Comparison of ENCODE assay signal across 10 mouse cellular contexts in the genomic region with DNA sequence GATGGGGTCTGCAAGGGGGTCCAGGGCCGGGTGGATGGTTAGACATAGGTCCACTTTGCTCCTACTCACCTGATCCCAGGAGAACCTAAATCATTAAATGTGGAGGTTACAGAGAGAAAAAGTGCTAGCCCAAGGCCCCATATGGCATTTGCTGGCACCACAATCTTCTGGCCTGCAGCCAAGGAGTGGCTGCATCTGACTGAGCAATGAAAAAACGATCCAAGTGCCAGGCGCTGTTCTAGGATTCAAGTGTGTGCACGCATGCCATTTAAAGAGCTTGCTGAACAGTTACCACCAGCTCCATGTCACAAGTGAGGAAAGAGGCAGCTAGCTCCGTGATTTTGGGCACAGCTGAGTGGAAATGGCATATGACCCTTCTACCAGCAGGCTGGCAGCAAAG. TPM values are rescaled to one million over a fixed set of nuclear protein-coding genes. Genes with fewer than 3 reads are reported as not detected.
DNase-seq lines count a peak whose midpoint lies in the region; ATAC-seq and TF ChIP-seq lines count a peak whose summit lies in the region.
"Had no signal": no experiment of that assay in that cellular context is flagged by ENCODE, and none has a peak within 500 bp of the region (broad histone marks: within the 10 kb centered on the region; RNA-seq: fewer than 3 reads in every experiment).

No protein-coding gene starts in this region.

- H3K27me3 ChIP-seq in forebrain, embryonic 14.5 days (replicated peaks; ENCODE audit: control insufficient read depth, insufficient read depth, low read length): no peaks in the 10 kb centered on the region
- H3K27me3 ChIP-seq in forebrain, embryonic 12.5 days: no peaks in the 10 kb centered on the region
- H3K27me3 ChIP-seq in hindbrain, postnatal 0 days (ENCODE audit: insufficient read depth, low read length): no peaks in the 10 kb centered on the region

- no peak overlapping the region for H3K4me3 ChIP-seq in forebrain, embryonic 14.5 days (ENCODE audit: low read depth, low read length)
- H3K4me3 ChIP-seq in forebrain, embryonic 12.5 days (replicated peaks): no peak overlapping the region
- no peak overlapping the region for H3K4me3 ChIP-seq in hindbrain, postnatal 0 days (ENCODE audit: low read length)

- H3K9ac ChIP-seq in forebrain, embryonic 14.5 days (ENCODE audit: low read length): no peak overlapping the region
- H3K9ac ChIP-seq in forebrain, embryonic 12.5 days: no peak overlapping the region
- no peak overlapping the region for H3K9ac ChIP-seq in hindbrain, postnatal 0 days (replicated peaks; ENCODE audit: low read length)

- no peaks in the 10 kb centered on the region for H3K36me3 ChIP-seq in forebrain, embryonic 14.5 days (ENCODE audit: control insufficient read depth, insufficient read depth, low read length)
- no peaks in the 10 kb centered on the region for H3K36me3 ChIP-seq in forebrain, embryonic 12.5 days (replicated peaks)
- H3K36me3 ChIP-seq in hindbrain, postnatal 0 days (ENCODE audit: insufficient read depth, low read length): no peaks in the 10 kb centered on the region

- TF ChIP-seq CTCF in hindbrain, postnatal 0 days (IDR thresholded peaks at IDR 0.05; ENCODE audit: low read depth): no peak

- peaks cover 49% of the 10 kb centered on the region for H3K4me1 ChIP-seq in forebrain, embryonic 14.5 days (ENCODE audit: control insufficient read depth, insufficient read depth, low read length)
- H3K4me1 ChIP-seq in forebrain, embryonic 12.5 days: peaks cover 25% of the 10 kb centered on the region
- H3K4me1 ChIP-seq in hindbrain, postnatal 0 days (ENCODE audit: insufficient read depth, low read length): peaks cover 36% of the 10 kb centered on the region

- intact Hi-C loops in left cerebral cortex, postnatal 14 days (cut with DNase I): loop anchor here (10.0 kb wide), 1 partner anchor 555 kb away; no protein-coding TSS in a partner anchor

- peak; percentile 58 for ATAC-seq in forebrain, embryonic 14.5 days
- no peak for ATAC-seq in forebrain, embryonic 12.5 days (ENCODE audit: low FRiP score)
- ATAC-seq in hindbrain, postnatal 0 days: no peak
- no peak for ATAC-seq in activated CD4-positive, CD25-positive, alpha-beta regulatory T cell, adult 4 months

- H3K9me3 ChIP-seq in forebrain, embryonic 14.5 days (replicated peaks; ENCODE audit: control insufficient read depth, low read length): no peaks in the 10 kb centered on the region
- no peaks in the 10 kb centered on the region for H3K9me3 ChIP-seq in forebrain, embryonic 12.5 days
- no peaks in the 10 kb centered on the region for H3K9me3 ChIP-seq in hindbrain, postnatal 0 days (ENCODE audit: low read length)

- peak; percentile 95 for DNase-seq in forebrain, embryonic 14.5 days (ENCODE audit: low spot score)
- DNase-seq in ovary, adult 18-20 months (ENCODE audit: low spot score): peak; percentile 32
- no peak for DNase-seq in ovary, postnatal 10 days (ENCODE audit: low spot score)
- DNase-seq in hindbrain, postnatal 0 days (ENCODE audit: low spot score): peak; percentile 93
- DNase-seq in left cerebral cortex, postnatal 14 days (ENCODE audit: low spot score in 2 of 2): peak; percentile 84 to 86
- no peak for DNase-seq in spleen, adult 12 weeks (ENCODE audit: low spot score)

- H3K27ac ChIP-seq in forebrain, embryonic 14.5 days (ENCODE audit: low read depth, low read length): peak overlapping the region; percentile 48; the same call in 1 of the 2 replicates
- no peak overlapping the region for H3K27ac ChIP-seq in forebrain, embryonic 12.5 days
- no peak overlapping the region for H3K27ac ChIP-seq in hindbrain, postnatal 0 days

- H3K4me2 ChIP-seq in forebrain, embryonic 14.5 days (ENCODE audit: low read length): no peak overlapping the region
- no peak overlapping the region for H3K4me2 ChIP-seq in forebrain, embryonic 12.5 days
- H3K4me2 ChIP-seq in hindbrain, postnatal 0 days (ENCODE audit: low read depth, low read length): no peak overlapping the region

- WGBS in forebrain, embryonic 14.5 days: 30% methylated on average over 5 of the region's 5 CpGs
- 62% methylated on average over 5 of the region's 5 CpGs for WGBS in forebrain, embryonic 12.5 days
- 33% methylated on average over 5 of the region's 5 CpGs for WGBS in hindbrain, postnatal 0 days

RNA-seq across cellular contexts. Expression of gene Ghrhr, which starts 23.8 kb away (rescaled TPM):
- not detected in 2 replicates for polyA plus RNA-seq in forebrain, embryonic 14.5 days (2014; fragmentation: Nextera tagmentation; extraction: Ambion mirVana)
- not detected in 2 replicates for polyA plus RNA-seq in forebrain, embryonic 12.5 days (2016; fragmentation: Nextera tagmentation; extraction: Ambion mirVana)
- not detected in 2 replicates for total RNA-seq in hindbrain, postnatal 0 days (2014; rRNA removed)
- polyA plus RNA-seq in hindbrain, postnatal 0 days (2015; fragmentation: Nextera tagmentation; extraction: Ambion mirVana): not detected in 2 replicates
- not detected for total RNA-seq in left cerebral cortex, postnatal 14 days (2021)
- not detected for polyA plus RNA-seq in activated CD4-positive, CD25-positive, alpha-beta regulatory T cell, adult 4 months (2017; shearing (Covaris generic))
- polyA plus RNA-seq: C2C12; heart, postnatal 0 days had no signal

RNA-seq across cellular contexts. Expression of gene Adcyap1r1, which starts 51.9 kb away (rescaled TPM):
- polyA plus RNA-seq in forebrain, embryonic 14.5 days (2014; fragmentation: Nextera tagmentation; extraction: Ambion mirVana): 25.8 and 30.7 TPM in 2 replicates
- polyA plus RNA-seq in forebrain, embryonic 12.5 days (2016; fragmentation: Nextera tagmentation; extraction: Ambion mirVana): 13.4 and 15.7 TPM in 2 replicates
- total RNA-seq in hindbrain, postnatal 0 days (2014; rRNA removed): 236 and 269 TPM in 2 replicates
- 67.1 and 72.2 TPM in 2 replicates for polyA plus RNA-seq in hindbrain, postnatal 0 days (2015; fragmentation: Nextera tagmentation; extraction: Ambion mirVana)
- total RNA-seq in left cerebral cortex, postnatal 14 days (2021): 100 to 1,000 TPM; 113 to 126 TPM
- polyA plus RNA-seq in activated CD4-positive, CD25-positive, alpha-beta regulatory T cell, adult 4 months (2017; shearing (Covaris generic)): not detected

Comparison
In these comparisons a context has a peak if more than half of its experiments do, and no peak if none do; other contexts are left out.
1. DNase-seq: peak in forebrain, embryonic 14.5 days (single experiment), ovary, adult 18-20 months (single experiment), hindbrain, postnatal 0 days (single experiment) and left cerebral cortex, postnatal 14 days (2 of 2); none in ovary, postnatal 10 days (single experiment) and spleen, adult 12 weeks (single experiment).
2. RNA of gene Adcyap1r1, which starts 51.9 kb away (polyA plus RNA-seq): 67.1 to 72.2 TPM in hindbrain, postnatal 0 days, 25.8 to 30.7 TPM in forebrain, embryonic 14.5 days and 13.4 to 15.7 TPM in forebrain, embryonic 12.5 days; not detected in activated CD4-positive, CD25-positive, alpha-beta regulatory T cell, adult 4 months; every median in the first group is over 10 times any median in the second.